Mouse (Mus musculus): Measurements from ENCODE around the gene Gm13030.
"Not testable (repeated sequence)": the region's sequence is repeated elsewhere in the genome, so short reads cannot be mapped to it uniquely, and the experiment has no call there.

Gm13030 gene

DNA sequence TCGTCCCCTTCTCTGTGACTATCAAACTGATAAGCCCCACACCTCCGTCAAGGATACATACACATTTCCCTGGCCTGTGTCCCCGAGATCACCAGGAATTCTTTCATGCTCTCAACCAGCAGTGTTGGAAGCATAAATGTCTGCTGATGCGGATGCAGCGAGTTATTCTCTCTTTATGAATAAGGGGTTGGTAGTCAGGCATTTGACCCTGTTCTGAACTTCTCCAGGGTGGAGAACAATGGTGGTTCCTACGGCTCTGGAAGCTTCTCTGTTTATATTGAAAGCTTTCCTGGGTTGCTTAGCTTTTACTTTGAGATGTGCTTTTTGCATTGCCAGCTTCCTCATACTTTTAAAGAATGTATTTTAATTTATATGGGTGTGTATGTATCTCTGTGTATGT lies at the start of gene Gm13030:
Gene Gm13030 (minus strand): TSS at position 101 of the 400 bp plus-strand sequence.
- no peak for DNase-seq (ENCODE audit: low read depth)

DNA sequence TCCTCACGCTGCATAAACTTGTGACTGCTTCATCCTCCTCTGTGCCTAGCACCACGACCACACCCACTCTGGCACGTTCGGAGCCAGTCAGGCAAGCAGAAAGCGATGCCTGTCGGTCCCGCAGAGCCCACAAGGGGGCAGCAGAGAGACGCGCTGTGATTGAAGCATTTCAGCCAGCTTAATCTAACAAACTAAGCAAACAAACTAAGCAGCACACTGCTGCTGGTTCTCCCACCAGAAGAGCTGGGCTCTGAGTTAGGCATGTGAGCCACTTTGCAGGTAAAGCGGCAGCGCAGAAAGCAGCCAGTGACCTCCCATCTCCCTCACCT lies 48.3 kb upstream of the Gm13030 start:
- DNase-seq (ENCODE audit: low read depth) = peak; percentile 94

DNA sequence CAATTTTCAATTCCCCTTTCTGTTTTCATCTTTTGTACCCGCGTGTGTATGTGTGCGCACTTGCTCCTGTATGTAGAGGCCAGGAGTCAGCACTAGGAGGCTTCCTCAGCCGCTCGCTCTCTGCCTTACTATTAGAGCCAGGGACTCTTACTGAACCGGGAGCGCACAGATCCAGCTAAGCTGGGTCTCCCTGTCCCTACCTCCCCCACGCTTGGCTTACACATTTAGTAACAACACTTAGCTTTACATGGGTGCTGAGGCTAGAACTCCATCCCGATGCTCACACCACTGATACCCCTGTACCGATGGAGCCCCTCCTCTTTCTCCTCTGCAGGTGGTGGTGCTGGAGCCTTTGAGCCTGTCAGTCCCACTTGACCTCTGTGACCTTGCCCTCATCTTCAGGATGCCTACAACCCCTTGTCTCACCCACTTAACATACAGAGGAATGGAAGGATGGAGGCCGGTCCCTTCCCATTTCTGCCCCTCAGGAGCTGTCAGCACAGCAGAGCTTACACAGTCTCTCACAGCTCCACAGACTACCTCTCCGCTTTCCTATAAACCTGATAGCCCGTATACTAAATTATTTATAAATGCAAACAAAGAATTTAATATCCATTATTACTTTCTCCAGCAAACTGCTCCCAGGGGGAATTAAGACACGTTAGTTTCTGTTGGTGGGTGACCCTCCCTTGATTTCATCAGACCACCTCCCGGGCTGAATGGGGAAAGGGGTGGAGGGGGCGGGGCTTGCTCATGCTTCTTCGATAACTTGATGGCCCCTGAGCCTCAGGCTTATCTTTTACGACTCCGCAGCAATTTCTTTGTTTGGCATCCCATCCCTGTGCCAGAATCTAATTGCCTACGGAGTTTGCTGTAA lies 47.7 kb upstream of the Gm13030 start:
- DNase-seq (ENCODE audit: low read depth) = no peak

DNA sequence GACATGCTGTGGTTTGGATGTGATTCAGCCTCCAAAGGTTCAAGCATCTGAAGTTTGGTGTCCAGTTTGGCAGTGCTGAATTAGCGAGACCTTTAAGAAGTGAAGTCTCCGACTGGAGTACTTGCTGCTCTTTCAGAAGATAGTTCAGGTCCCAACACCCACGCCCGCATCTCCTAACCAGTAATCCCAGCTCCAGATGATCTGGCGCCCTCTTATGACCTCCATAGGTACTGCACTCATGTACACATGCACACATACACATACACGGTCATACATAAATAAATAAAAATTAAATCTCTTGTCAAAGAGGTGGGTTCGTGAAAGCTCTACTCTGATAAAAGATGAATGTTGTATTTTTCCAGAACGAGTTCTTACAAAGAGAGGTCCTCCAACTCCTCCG lies 43.5 kb upstream of the Gm13030 start:
- DNase-seq (ENCODE audit: low read depth) = peak; percentile 44

DNA sequence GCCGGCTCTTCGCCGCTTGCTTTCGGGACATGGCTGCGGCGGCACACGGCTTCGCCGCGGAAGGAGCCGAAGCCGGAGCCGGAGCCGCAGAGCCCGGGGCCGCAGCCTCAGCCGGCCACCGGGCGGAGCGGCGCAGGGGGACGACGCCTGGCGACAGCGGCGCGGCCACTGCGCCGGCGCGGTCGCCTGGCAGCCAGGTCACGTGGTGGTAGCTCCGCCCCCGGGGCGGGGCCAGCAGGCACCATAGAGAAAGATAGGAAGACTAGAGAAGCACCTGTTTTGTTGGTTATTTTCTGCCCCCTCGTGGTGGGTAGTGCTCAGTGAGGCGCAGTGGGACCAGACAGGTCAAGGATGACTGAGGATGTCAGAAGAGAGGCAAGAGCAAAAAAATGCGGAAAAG lies 40.0 kb upstream of the Gm13030 start, which contains the start of gene Otud3:
Gene Otud3 (minus strand): TSS at position 149 of the 400 bp plus-strand sequence.
- peak; percentile 97 for DNase-seq (ENCODE audit: low read depth)

DNA sequence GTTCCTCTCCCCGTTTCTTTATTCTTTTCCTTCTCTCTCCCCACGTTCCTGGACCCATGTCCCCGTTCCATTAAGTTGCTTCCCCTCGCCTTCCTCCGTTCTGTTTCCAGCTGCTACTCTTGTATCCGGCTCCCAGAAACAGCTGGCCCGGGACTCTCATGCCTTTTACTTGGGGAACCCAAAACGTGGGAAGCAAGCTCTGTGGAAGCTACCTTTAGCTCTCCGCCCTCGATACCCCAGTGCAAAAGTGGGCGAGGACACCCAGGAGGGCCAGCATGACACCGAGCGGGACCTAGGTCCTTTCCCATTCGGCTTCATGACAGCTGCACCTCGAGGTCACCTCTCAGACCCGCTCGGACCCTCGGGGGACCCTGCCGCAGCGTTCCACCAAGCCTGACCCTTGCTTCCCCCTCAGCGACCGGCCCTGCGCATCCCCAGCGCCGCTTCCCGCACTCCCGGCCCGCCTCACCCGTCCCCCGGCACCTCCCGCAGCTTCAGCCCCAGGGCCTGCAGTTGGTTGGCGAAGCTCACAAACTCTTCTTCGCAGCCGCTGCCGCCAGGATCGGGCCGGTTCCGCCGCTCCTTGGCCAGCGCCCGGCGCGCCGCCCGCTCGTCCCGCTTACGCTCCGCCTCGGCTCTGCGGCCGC lies 39.5 kb upstream of the Gm13030 start:
- DNase-seq (ENCODE audit: low read depth) = peak; percentile 36

DNA sequence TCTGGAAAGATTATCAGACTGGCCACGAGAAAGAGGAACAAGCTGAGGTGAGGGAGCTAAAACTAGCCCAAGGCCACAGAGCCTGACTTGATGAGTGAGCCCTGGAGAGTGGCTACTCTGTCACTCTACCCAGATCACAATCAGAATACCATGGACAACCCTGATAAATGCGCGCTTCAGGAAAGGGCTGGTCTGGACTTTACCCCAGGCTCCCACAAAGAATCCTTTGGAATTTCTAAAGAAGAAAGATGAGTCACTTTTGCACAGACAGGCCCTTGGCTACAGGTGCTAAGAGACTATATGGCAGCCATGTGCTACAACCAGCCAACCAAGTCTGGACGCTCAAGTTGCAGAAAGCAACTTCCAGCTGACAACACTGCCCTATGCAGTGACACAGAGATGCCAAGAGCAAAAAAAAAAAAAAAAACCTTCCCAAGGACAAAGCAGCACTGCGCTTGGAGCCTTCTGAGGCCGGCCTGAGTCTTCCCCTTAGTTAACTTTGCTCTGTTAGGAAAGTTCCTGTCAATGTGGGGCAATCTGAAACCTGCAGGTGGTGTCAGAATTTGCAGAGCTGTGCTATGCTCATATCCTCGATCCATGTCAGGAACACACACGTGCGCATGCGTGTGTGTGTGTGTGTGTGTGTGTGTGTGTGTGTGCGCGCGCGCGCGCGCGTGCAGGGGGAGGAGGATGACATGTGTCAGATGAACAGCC lies 32.0 kb upstream of the Gm13030 start:
- no peak for DNase-seq (ENCODE audit: low read depth)

DNA sequence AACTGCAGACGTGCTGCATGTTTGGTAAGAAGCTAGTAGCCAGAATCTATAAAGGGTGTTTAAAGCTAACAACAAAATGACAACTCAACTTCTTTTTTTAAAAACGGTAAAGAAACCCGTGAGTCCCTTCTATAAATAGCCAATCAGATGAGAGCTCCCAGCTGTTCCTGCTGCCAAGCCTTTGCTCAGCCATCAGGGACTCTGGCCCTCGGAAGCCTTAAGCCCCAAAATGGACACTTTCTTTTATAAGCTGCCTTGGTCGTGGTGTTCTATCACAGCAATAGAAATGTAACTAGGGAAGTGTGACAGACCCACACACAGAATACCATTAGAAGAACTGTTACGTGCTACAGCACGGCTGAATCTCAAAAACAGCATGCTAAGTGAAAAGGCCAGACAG lies 25.6 kb upstream of the Gm13030 start:
- no peak for DNase-seq (ENCODE audit: low read depth)

DNA sequence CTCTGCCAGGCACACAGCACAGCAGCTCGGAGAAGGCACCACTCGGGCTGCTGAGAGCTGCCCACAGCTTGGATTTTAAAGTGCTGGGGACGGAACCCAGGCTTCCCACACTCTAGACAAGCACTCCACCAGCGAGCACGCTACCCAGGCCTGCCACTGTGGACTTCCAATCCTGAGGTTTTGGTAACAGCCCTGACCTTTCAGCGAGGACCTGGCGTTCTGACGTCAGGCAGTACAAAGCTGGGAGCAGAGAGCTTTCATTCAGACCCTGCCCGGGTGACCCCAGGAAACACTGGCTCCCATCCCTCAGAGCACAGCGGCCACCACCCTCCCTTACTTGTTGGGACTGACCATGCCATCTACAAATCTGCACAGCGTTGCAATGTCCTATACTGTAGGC lies 20.0 kb upstream of the Gm13030 start:
- not testable (repeated sequence) for DNase-seq (ENCODE audit: low read depth)

DNA sequence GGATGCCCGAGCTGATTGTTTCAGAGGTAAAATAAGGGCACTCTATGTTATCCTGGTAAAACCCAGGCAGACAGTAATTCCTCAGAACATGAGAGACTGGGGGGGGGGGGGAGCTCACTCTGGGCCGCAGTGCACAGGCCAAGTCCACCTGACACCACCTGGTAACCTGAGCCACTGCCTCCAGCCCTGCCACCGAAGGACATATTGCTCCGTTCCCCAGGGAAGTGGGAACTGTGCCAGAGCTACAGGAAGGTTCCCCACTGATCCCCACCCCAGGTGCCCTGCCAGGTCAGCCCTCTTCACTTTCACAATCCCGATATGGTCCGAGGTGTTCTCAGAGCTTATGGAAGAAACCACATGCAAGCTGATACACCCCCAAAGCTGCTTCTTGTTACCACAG lies 18.9 kb upstream of the Gm13030 start:
- no peak for DNase-seq (ENCODE audit: low read depth)

DNA sequence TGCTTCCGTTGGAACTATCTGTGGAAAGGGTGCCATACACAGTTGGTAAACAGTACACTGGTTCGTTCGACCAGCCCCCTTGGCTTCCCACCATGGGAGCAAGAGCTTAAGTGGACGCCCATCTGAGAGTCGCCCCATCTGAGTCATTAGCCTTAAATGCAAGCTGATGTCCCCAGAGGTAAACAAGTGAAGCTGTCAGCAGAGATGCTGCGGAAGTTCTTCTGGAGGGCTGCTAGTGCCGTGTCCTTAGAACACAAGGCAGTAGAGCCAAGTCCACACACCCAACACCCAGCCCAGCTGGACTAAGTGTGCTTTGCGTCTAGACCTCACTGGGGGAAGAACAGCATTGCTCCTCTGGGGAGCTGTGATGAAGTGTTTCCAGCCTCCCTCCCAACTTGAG lies 15.9 kb upstream of the Gm13030 start:
- DNase-seq (ENCODE audit: low read depth) = no peak

DNA sequence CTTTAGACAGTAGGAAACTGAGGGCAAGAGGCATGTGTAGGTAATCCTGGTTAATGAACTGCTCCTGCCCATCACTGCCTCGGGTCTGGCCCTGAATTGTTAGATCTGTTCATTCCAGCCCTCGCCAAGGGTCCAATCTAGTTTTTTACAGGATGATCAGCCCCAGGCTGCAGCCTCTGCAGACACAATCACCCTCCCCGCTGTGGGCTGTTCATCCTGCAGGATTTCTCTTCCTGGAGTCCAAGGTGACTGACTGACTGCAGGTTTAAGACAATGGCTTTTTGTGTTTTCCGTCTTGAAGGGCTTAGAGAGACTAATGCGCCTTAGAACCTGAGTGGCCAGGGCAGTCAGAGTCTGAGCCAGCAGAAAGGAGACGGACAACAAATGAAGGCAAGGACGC lies 15.4 kb upstream of the Gm13030 start:
- DNase-seq (ENCODE audit: low read depth) = no peak

DNA sequence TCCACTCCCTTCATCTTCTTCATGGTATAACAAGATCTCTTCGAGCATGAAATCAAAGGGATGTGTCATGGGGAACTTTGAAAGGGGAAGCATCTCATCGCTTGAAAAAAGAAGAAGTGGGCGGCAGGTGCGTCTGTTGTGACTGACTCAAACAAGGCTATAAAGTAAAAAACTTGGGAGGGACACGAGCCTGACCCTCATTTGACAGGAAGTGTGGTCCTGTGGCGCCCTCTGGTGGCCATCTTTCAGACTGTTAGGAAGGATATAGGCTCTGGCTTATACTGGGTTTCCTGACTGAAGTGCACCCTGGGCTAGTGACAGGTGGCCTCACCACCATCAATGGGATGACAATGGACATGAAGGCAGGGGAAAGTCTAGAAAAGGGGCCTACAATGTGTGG lies 10.5 kb upstream of the Gm13030 start:
- peak; percentile 82 for DNase-seq (ENCODE audit: low read depth)

DNA sequence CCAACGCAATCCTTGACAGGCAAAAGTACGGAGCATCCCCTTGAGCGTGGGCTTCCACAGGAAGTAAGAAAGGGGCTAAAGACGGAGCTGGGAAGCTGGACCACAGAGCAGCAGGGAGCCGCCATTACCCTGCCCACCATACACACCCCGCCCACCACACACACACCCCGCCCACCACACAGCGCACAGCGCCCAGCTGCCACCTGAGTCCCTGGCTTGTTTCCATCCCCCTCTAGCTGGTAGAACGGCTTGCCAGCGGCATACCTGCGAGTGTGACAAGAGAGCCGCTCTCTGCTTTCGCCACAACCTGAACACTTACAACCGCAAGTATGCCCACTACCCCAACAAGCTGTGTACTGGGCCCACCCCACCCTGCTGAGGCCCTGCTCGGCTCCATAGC lies 8.4 kb upstream of the Gm13030 start:
- no peak for DNase-seq (ENCODE audit: low read depth)

DNA sequence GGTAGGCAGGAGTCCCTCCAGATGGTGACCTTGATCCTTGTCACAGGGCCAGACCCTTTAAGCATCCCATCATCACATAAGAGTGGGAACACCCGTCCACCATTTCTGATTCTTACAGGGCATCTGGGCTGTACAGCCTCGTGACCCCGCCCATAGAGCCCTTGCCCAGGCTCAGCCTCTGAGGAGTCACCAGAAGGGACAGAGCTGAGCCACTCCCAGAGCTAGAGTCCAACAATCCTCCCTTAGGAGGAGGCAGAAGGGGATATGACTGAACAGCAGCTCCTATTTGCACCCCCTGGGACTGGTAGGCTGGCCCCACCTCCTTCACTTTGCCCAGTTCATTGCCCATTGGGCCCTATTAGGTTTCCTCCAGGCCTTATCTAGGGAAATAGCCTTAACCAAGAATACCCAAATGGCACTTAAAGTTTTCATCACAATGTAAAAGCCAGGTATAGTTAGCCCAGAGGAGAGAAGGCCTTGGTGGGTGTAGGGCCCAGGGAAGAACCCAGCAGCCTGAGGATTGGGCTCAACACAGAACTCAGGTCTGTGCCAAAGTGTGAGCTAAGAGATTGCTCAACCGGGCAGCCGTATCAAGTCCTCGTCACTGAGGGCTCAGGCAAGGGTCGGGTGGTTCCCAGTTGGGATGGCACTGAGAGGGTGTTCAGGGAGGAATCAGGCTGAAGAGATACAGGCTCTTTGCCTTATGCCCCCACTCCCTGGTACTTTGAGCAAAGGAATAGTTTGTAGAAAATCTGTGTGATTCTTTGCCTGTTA lies 7.2 kb upstream of the Gm13030 start:
- no peak for DNase-seq (ENCODE audit: low read depth)

DNA sequence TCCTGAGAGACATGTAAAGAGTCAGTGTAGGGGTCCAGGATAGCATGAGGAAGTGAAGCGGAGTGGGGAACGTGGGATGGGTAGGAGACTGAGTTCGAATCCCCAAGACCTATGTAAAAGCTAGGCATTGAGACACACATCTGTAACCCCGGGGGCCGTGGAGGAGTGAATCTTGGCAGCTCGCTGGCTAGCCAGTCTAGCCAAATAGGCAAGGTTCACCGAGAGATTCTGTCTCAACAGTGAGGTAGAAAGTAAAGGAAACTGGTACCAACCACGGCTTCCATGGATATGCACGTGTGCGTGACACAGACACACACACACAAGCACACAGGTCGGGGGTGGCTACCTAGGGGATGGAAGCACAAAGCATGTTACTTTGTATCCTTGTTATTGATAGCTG lies 6.0 kb upstream of the Gm13030 start:
- DNase-seq (ENCODE audit: low read depth) = no peak

DNA sequence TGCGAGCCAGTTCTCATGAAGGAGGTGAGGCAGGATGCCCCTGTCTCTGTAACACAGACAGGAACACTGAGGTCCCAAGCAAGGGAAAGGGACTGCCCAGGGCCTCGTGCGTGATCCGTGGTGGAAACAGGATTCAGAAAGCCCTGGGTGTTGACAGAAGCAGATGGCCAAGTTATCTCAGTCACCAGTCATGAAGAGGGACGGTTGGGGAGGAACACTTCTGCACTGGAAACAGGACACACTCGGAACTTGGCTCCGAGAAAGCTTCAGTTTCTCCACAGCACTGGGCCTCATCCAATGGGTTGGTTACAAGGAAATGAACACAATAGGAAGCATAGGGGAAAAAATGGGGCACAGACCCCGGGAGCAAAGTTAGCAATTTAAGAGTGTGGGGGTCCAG lies 5.0 kb upstream of the Gm13030 start:
- no peak for DNase-seq (ENCODE audit: low read depth)

DNA sequence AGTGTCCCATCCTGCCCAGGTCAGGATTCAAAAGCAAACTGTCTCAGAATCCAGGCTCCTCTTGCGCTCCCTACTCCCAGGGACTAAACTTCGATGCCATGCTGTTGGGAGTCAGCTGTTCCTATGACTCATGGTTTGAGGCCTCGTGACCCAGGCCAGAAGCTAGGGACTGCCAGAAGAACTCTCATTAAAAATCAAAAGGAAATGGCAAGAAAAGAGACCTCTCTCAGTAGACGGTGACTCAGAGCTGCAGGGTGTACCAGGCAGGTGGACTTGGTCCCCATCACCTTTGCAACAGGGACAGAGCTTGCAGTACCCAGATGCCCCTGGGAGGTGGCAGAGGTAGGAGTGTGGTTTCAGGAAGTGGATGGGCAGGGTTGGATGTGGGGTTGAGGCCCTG lies 4.0 kb upstream of the Gm13030 start, which contains the start of gene Pla2g2e:
Gene Pla2g2e (plus strand): TSS at position 212 of the 400 bp plus-strand sequence.
- DNase-seq (ENCODE audit: low read depth) = no peak

DNA sequence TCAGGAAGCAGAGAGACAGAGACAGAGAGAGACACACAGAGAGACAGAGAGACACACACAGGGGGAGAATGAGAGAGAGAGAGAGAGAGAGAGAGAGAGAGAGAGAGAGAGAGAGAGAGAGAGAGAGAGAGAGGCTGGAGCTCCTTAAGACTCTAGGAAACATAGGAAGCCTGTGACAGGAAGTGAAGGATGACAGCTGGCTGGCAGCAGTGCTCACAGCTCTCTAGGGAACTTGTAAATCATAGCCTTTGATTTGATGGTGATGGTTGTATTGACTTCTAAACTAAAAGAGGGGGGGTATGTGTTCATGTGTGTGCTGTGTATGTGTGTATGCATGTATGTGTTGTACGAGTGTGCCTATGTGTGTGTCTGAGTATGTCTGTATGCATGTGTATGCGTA lies 2.2 kb upstream of the Gm13030 start:
- DNase-seq (ENCODE audit: low read depth) = no peak

DNA sequence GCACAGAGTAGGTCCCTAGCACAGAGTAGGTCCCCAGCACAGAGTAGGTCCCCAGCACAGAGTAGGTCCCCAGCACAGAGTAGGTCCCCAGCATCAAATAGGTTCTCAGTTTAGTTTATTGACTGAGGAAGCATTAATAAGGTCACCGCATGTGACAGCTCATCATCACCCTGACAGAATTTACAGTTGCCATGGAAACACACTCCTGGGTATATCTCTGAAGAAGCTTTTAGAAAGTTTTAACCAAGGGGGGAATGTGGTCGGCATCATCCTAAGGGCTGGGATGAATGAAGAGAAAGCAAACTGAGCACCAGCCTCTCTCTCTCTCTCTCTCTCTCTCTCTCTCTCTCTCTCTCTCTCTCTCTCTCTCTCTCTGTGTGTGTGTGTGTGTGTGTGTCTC lies 1.5 kb upstream of the Gm13030 start:
- DNase-seq (ENCODE audit: low read depth) = not testable (repeated sequence)

DNA sequence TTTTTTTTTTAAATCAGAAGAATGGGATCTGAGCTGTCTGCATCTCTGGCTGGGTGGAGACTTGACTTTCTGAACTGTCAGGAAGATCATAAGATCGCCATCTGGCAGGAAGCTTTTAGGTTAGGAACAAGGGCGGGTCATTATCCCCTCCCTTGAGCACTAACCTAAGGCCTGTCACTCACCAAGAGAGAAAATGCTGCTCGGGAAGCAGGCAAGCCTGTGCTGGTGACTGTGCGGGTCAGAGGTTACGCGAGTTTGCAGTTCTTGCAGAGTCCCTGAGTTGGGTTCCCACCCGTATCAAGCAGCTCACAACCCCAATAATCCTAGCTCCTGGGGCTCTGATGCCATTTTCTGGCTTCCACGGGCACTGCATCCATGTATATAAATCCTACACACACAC lies 5.1 kb downstream of the Gm13030 start:
- DNase-seq (ENCODE audit: low read depth) = no peak

DNA sequence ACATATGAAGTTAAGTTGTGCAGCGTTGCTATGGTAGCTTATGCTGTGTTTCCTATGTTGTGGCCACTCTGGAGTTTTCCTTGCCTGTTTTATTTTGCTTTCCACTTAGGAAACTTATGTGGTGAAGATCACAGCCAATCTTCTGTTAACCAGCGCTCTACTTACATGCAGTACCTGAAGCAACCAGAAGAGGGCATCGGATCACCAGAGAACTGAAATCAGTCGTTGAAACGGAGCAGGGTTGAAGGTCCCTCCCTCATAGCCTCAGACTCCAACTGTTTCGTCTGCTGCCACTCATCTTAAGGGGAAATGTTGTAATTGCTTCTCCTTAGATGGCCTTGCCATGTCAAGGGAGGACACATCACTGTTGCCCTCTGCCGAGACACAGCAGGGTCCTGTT lies 7.4 kb downstream of the Gm13030 start:
- DNase-seq (ENCODE audit: low read depth) = peak; percentile 83
